Mouse (Mus musculus): ENCODE results near the gene Csnk1e. TPM values are rescaled to one million over a fixed set of nuclear protein-coding genes. Genes with fewer than 3 reads are reported as not detected.
A peak's percentile ranks its signal among the peaks of the same experiment; 100 is the strongest.

Gene Csnk1e
- polyA plus RNA-seq, 1 experiment from 2014 or later: 7.5 TPM

DNA sequence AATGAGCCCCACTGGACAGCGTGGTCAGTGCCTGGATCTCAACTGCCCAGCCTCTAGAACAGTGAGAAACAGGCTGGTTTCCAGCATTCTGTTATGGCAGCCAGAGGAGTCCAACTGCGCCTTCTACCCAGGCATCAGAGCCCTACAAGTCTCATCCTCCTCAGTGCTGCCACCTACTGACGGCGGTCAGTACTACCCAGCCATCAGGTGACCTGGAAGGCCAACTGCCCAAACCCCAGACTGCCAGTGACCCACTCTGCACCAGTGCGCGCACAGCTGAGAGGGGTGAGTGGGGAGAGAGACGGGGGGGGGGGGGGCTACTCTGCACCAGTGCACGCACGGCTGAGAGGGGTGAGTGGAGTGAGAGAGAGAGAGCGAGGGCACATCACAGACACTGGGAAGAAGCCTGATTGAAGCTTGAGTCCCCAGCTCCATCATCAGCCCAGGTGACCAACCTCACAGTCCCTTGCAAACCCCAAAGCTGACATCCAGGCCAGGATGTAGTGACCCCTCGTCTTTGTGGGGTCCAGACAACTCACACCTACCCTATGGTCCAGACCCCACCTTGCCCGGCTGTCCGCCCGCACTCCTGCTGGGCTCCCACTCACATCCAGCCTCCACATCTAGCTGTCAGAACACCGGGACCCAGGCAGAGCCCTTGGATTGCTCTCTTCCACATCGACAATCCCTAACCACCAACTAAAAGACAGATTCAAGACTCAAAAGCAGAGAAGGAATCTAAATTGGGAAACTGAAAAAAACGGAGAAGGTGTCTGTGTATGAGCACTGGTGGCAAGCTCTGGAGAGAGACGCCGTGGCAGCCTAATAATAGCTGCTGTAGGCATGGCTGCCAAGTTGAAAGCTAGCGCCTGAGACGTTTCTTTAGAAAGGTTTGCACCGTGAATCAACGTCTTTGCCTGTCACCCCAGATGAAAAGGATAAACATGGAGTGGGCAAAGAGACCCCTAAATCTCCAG lies 74.6 kb downstream of the Csnk1e start:
- Histone ChIP-seq H3K27ac (ENCODE audit: low read depth) (no peak overlapping the region), H3K9ac (replicated peaks) (no peak overlapping the region), H3K36me3 (replicated peaks; ENCODE audit: insufficient read depth, low read length) (peaks cover 21% of the 10 kb centered on the region), H3K27me3 (ENCODE audit: insufficient read depth, low read length) (no peaks in the 10 kb centered on the region), H3K9me3 (ENCODE audit: low read length) (no peaks in the 10 kb centered on the region), H3K4me2 (ENCODE audit: low read depth, low read length) (no peak overlapping the region), H3K4me1 (ENCODE audit: insufficient read depth) (no peaks in the 10 kb centered on the region), H3K4me3 (ENCODE audit: low read depth, low read length) (no peak overlapping the region)
- DNase-seq: peak; percentile 91
- WGBS (ENCODE audit: insufficient replicate concordance): 58% methylated on average over 21 of the region's 23 CpGs
- ATAC-seq: peak; percentile 82
- TF ChIP-seq CTCF (IDR thresholded peaks at IDR 0.05; ENCODE audit: low read depth) (peak; percentile 93), EP300 (IDR thresholded peaks at IDR 0.05; ENCODE audit: low read depth) (no peak)

DNA sequence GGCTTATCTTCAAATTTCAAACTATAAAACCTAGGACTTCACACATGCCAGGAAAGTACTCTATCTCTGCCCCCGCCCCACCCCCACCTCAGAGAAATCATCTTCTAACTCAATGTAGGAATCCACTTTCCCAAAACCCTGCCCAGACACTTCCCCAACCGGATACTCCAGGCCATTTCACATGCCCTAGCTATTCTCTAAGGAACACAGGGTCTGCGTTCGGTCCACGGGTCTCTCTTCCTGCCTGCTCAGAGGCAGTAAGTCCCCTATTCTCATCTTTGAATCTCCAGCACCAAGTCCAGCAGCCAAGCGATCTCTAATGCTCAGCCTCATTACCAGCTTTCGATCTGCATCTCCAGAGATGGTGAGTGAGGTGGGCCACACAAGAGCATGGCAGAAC lies 75.7 kb downstream of the Csnk1e start:
- no peak overlapping the region for H3K4me3 ChIP-seq (ENCODE audit: low read depth, low read length)
- no peaks in the 10 kb centered on the region for H3K27me3 ChIP-seq (ENCODE audit: insufficient read depth, low read length)
- no peaks in the 10 kb centered on the region for H3K4me1 ChIP-seq (ENCODE audit: insufficient read depth)
- no peak overlapping the region for H3K9ac ChIP-seq (replicated peaks)
- H3K4me2 ChIP-seq (ENCODE audit: low read depth, low read length): no peak overlapping the region
- TF ChIP-seq CTCF (IDR thresholded peaks at IDR 0.05; ENCODE audit: low read depth): no peak
- no peak for TF ChIP-seq EP300 (IDR thresholded peaks at IDR 0.05; ENCODE audit: low read depth)
- ATAC-seq: no peak
- no peaks in the 10 kb centered on the region for H3K9me3 ChIP-seq (ENCODE audit: low read length)
- DNase-seq: no peak
- 82% methylated on average over 7 of the region's 7 CpGs for WGBS (ENCODE audit: insufficient replicate concordance)
- H3K27ac ChIP-seq (ENCODE audit: low read depth): no peak overlapping the region
- H3K36me3 ChIP-seq (replicated peaks; ENCODE audit: insufficient read depth, low read length): peaks cover 21% of the 10 kb centered on the region

DNA sequence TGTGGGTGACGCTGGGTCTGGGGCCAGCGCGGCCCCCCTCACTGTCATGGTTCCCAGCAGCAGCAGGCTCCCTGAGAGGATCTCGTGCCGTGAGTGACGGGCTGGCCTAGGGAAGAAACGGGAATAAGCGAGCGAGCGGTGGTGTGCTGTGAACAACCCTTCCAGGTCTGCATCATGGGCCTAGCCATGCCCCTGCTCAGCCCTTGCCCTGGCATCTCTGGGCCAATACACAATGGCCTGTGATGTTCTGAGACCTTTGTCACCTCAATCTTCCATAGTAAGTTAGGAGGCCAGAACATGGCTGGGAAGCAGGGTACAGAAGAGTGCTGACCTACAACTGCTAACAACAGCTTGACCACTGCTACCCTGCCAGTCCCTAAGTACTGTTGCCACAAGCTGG lies 76.8 kb downstream of the Csnk1e start:
- 90% methylated on average over 10 of the region's 10 CpGs for WGBS (ENCODE audit: insufficient replicate concordance)
- Histone ChIP-seq H3K9me3 (ENCODE audit: low read length) (no peaks in the 10 kb centered on the region), H3K4me3 (ENCODE audit: low read depth, low read length) (no peak overlapping the region), H3K4me2 (ENCODE audit: low read depth, low read length) (no peak overlapping the region), H3K4me1 (ENCODE audit: insufficient read depth) (no peaks in the 10 kb centered on the region), H3K27me3 (ENCODE audit: insufficient read depth, low read length) (no peaks in the 10 kb centered on the region), H3K9ac (replicated peaks) (no peak overlapping the region), H3K27ac (ENCODE audit: low read depth) (no peak overlapping the region), H3K36me3 (replicated peaks; ENCODE audit: insufficient read depth, low read length) (peaks cover 21% of the 10 kb centered on the region)
- no peak for DNase-seq
- no peak for ATAC-seq
- no peak for TF ChIP-seq CTCF (IDR thresholded peaks at IDR 0.05; ENCODE audit: low read depth)
- TF ChIP-seq EP300 (IDR thresholded peaks at IDR 0.05; ENCODE audit: low read depth): no peak

DNA sequence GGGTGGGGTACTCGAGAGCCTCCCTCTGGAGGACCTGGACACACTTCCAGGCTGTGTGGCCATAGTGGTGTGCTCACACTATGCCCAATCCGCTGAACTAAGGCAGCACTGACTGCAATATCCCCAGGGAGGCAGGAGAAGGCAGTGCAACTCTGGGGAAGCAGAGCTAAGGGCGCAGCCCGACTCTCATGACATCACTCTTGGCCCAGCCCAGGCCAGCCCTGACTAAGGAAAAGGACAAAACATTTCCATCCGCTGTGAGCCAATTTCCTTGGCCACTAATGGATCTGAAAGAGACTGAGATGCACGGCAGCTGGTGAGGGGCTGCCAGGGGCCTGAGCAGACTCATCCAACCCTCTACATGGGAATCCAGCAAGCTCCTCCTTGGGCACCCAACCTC lies 77.7 kb downstream of the Csnk1e start:
- Histone ChIP-seq H3K9me3 (ENCODE audit: low read length) (no peaks in the 10 kb centered on the region), H3K27ac (ENCODE audit: low read depth) (no peak overlapping the region), H3K4me3 (ENCODE audit: low read depth, low read length) (no peak overlapping the region), H3K27me3 (ENCODE audit: insufficient read depth, low read length) (no peaks in the 10 kb centered on the region), H3K9ac (replicated peaks) (no peak overlapping the region), H3K4me1 (ENCODE audit: insufficient read depth) (no peaks in the 10 kb centered on the region), H3K36me3 (replicated peaks; ENCODE audit: insufficient read depth, low read length) (peaks cover 23% of the 10 kb centered on the region), H3K4me2 (ENCODE audit: low read depth, low read length) (no peak overlapping the region)
- 74% methylated on average over 6 of the region's 6 CpGs for WGBS (ENCODE audit: insufficient replicate concordance)
- ATAC-seq (no peak; the same call in 1 of the 2 replicates), DNase-seq (no peak)
- TF ChIP-seq EP300 (IDR thresholded peaks at IDR 0.05; ENCODE audit: low read depth): no peak
- peak; percentile 31; the same call in 1 of the 2 replicates for TF ChIP-seq CTCF (IDR thresholded peaks at IDR 0.05; ENCODE audit: low read depth)

DNA sequence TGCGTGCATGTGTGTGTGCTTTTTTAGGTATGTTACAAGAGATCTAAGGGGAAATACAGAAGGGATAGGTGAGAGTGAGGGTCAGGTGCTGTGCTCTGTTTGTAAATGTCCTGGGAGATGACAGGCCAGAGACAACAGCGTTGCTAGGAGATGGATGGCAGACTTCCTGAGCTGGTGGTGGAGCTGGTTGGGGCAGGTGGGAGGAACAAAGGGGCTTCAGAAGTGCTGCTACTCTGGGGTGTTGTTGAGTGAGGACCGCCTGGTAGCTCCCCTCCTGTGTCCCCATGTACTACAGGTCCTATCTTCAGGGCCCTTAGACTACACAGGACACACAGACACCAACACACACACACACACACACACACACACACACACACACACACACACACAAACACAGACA lies 80.6 kb downstream of the Csnk1e start:
- DNase-seq (no peak), ATAC-seq (no peak)
- Histone ChIP-seq H3K27me3 (ENCODE audit: insufficient read depth, low read length) (no peaks in the 10 kb centered on the region), H3K4me3 (ENCODE audit: low read depth, low read length) (no peak overlapping the region), H3K9ac (replicated peaks) (no peak overlapping the region), H3K9me3 (ENCODE audit: low read length) (no peaks in the 10 kb centered on the region), H3K4me1 (ENCODE audit: insufficient read depth) (peaks cover 11% of the 10 kb centered on the region), H3K27ac (ENCODE audit: low read depth) (no peak overlapping the region), H3K36me3 (replicated peaks; ENCODE audit: insufficient read depth, low read length) (peaks cover 27% of the 10 kb centered on the region), H3K4me2 (ENCODE audit: low read depth, low read length) (no peak overlapping the region)
- no peak for TF ChIP-seq EP300 (IDR thresholded peaks at IDR 0.05; ENCODE audit: low read depth)
- WGBS (ENCODE audit: insufficient replicate concordance): 55% methylated on average over 3 of the region's 3 CpGs

DNA sequence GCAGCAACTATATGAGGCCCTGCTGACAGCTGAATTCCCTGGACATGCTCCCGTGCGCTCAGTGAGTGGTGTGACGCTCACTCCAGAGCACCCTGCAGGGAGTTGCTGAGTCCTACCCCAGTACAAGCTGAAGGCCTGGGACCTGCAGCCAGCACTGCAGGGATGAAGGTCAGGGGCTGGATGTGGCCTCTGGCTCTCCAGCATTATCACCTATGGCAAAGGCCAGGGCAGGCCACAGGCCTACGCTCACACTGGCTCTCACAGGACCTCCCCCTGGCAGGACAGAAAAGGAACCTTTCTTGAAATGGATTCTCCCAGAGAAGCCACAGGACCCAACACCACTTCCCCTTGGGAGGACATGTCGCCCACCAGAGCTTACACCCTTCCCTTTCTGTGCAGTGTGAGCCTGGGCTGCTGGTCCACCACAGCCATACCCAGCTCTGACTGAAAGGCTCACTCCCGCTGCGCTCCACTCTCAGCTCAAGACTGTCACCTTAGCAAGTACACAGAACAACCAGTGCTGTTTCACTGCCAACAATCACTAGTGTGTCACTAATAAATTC lies 85.0 kb downstream of the Csnk1e start:
- DNase-seq (no peak), ATAC-seq (no peak)
- Histone ChIP-seq H3K9me3 (ENCODE audit: low read length) (no peaks in the 10 kb centered on the region), H3K4me2 (ENCODE audit: low read depth, low read length) (no peak overlapping the region), H3K27me3 (ENCODE audit: insufficient read depth, low read length) (no peaks in the 10 kb centered on the region), H3K36me3 (replicated peaks; ENCODE audit: insufficient read depth, low read length) (peaks cover 9% of the 10 kb centered on the region; the same call in 1 of the 2 replicates), H3K27ac (ENCODE audit: low read depth) (no peak overlapping the region), H3K9ac (replicated peaks) (no peak overlapping the region; the same call in 1 of the 2 replicates), H3K4me3 (ENCODE audit: low read depth, low read length) (no peak overlapping the region), H3K4me1 (ENCODE audit: insufficient read depth) (peaks cover 23% of the 10 kb centered on the region)
- 70% methylated on average over 7 of the region's 7 CpGs for WGBS (ENCODE audit: insufficient replicate concordance)
- TF ChIP-seq CTCF (IDR thresholded peaks at IDR 0.05; ENCODE audit: low read depth) (no peak), EP300 (IDR thresholded peaks at IDR 0.05; ENCODE audit: low read depth) (no peak)
